Mouse (Mus musculus) spleen, adult 2 months (tissue): ENCODE results near the gene Sh3bp1. TPM values are rescaled to one million over a fixed set of nuclear protein-coding genes. Genes with fewer than 3 reads are reported as not detected.
A peak's percentile ranks its signal among the peaks of the same experiment; 100 is the strongest.

ENCODE experiments used
- DNase-seq, 2 experiments: peaks; one replicate each; pipeline versions ENCODE4 v3.0.0 to v3.0.0-alpha.2; 2012 to 2021; ENCODE audit warnings: low spot score in 2 of 2, low read depth in 1 of 2
- H3K27ac ChIP-seq: fragments of 200-500 bp; 2 replicates; pipeline ENCODE4 v1.5.1; 2012; ENCODE audit warnings: low read length, inconsistent platforms; ENCODE audit not compliant: insufficient read depth
- H3K27me3 ChIP-seq: fragments of 200-500 bp; 2 replicates; pipeline ENCODE4 v1.6.1; 2012; ENCODE audit warnings: mild to moderate bottlenecking, moderate library complexity, low read length, inconsistent platforms; ENCODE audit not compliant: control insufficient read depth, insufficient read depth
- H3K36me3 ChIP-seq: fragments of 200-500 bp; 2 replicates; pipeline ENCODE4 v1.6.1; 2012; ENCODE audit warnings: mild to moderate bottlenecking, low read length, inconsistent platforms; ENCODE audit not compliant: control insufficient read depth, insufficient read depth
- H3K4me1 ChIP-seq: fragments of 200-500 bp; 2 replicates; pipeline ENCODE4 v1.6.1; 2011; ENCODE audit warnings: inconsistent platforms; ENCODE audit not compliant: control insufficient read depth, insufficient read depth, insufficient read length
- H3K4me3 ChIP-seq: fragments of 200-500 bp; 2 replicates; pipeline ENCODE4 v1.5.1; 2011; ENCODE audit warnings: mild to moderate bottlenecking, inconsistent platforms; ENCODE audit not compliant: insufficient read depth, insufficient read length; ENCODE audit errors: extremely low read depth
- CTCF ChIP-seq: fragments of 200-500 bp; IDR thresholded peaks from 2 replicates; pipeline ENCODE4 v1.5.1; 2011; ENCODE audit warnings: mild to moderate bottlenecking, inconsistent platforms; ENCODE audit not compliant: insufficient read depth, insufficient read length, insufficient replicate concordance; ENCODE audit errors: extremely low read depth
- POLR2A ChIP-seq: fragments of 200-500 bp; IDR thresholded peaks from 2 replicates; pipeline ENCODE4 v1.6.1; 2011; ENCODE audit warnings: low read depth, low read length, inconsistent platforms
- WGBS: fragments of 180-500 bp; shearing (Covaris S2); methylation state at CpG from one replicate; pipeline ENCODE4 v1.1.7; 2018; 5-methylcytosine and 5-hydroxymethylcytosine counted together
- polyA plus RNA-seq: library from polyadenylated mRNA; depleted of rRNA; stranded (reverse); fragments of >200 nt; gene quantifications from 2 replicates; pipeline ENCODE4 v1.2.3, GENCODE M21; 2012

Sh3bp1 gene
- polyA plus RNA-seq, 1 experiment = 182 TPM

DNA sequence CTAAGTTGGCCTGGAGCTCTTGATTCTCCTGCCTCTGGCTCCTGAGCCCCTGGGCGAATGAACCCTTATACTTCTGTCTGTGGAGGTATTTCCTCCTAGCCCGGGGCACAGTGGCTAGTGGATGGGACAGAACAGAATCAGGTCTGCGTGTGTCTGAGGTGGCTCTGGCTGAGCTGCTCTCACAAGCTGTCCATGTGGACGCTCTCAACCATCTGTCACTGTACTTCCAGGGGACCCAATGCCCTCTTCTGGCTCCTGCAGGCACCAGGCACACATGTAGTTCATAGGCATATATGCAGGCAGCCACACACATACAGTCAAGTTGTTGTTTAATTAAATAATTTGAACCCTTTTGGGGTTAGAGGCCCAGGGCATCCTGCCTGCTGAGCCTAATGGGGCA, 40.3 kb upstream of the Sh3bp1 start:
- Histone ChIP-seq H3K36me3 (no peaks in the 10 kb centered on the region), H3K27ac (no peak overlapping the region), H3K27me3 (no peaks in the 10 kb centered on the region), H3K4me1 (peaks cover 6% of the 10 kb centered on the region; the same call in 1 of the 2 replicates), H3K4me3 (no peak overlapping the region)
- TF ChIP-seq CTCF (no peak), POLR2A (no peak)
- WGBS = 82% methylated on average over 4 of the region's 4 CpGs
- no peak for DNase-seq

GRCm38 (mm10) chr15:78859714-78860113, 39.9 kb upstream of the Sh3bp1 start:
- peak in 1 of 2 experiments; percentile 23 for DNase-seq
- 40% methylated on average over 6 of the region's 6 CpGs for WGBS
- Histone ChIP-seq H3K27me3 (no peaks in the 10 kb centered on the region), H3K36me3 (no peaks in the 10 kb centered on the region), H3K4me1 (peaks cover 6% of the 10 kb centered on the region; the same call in 1 of the 2 replicates), H3K27ac (no peak overlapping the region), H3K4me3 (no peak overlapping the region)
- TF ChIP-seq POLR2A (no peak), CTCF (no peak)

GRCm38 (mm10) chr15:78862280-78862679, 37.3 kb upstream of the Sh3bp1 start:
- Histone ChIP-seq H3K4me3 (no peak overlapping the region), H3K36me3 (no peaks in the 10 kb centered on the region), H3K4me1 (peaks cover 6% of the 10 kb centered on the region; the same call in 1 of the 2 replicates), H3K27ac (peak overlapping the region; percentile 36; the same call in 1 of the 2 replicates), H3K27me3 (no peaks in the 10 kb centered on the region)
- 48% methylated on average over 5 of the region's 5 CpGs for WGBS
- TF ChIP-seq POLR2A = no peak
- no peak for TF ChIP-seq CTCF
- DNase-seq = no peak

- Histone ChIP-seq H3K27me3 (no peaks in the 10 kb centered on the region), H3K4me1 (peaks cover 6% of the 10 kb centered on the region; the same call in 1 of the 2 replicates), H3K27ac (no peak overlapping the region), H3K36me3 (no peaks in the 10 kb centered on the region), H3K4me3 (no peak overlapping the region)
- TF ChIP-seq POLR2A (no peak), CTCF (no peak)
- 70% methylated on average over 2 of the region's 2 CpGs for WGBS
- no peak for DNase-seq
These were observed 36.4 kb upstream of the Sh3bp1 start for GRCm38 (mm10) chr15:78863154-78863553.

GRCm38 (mm10) chr15:78863852-78864253, 35.7 kb upstream of the Sh3bp1 start:
- Histone ChIP-seq H3K27ac (peak overlapping the region; percentile 48), H3K27me3 (no peaks in the 10 kb centered on the region), H3K4me3 (no peak overlapping the region), H3K36me3 (no peaks in the 10 kb centered on the region), H3K4me1 (peaks cover 6% of the 10 kb centered on the region; the same call in 1 of the 2 replicates)
- WGBS = 41% methylated on average over 13 of the region's 13 CpGs
- no peak for TF ChIP-seq POLR2A
- no peak for TF ChIP-seq CTCF
- DNase-seq = no peak

DNA sequence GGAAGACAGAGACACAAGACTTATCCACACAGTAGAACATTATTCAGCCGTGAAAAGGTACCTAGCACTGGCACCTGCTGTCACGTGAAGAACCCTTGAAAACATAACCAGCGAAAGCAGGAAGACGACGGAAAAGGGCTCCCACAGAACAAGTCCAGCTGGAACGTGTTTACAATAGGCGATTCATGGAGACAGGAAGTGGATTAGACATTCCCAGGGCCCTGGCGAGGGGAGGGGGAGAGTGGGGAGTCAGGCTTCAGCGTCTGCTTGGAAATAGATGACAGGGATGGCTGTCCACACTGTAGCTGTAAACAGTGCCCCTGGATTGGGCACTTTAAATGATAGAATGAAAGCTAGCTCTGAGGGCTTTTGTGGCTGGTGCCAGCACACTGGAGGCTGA, 31.2 kb upstream of the Sh3bp1 start:
- Histone ChIP-seq H3K27ac (no peak overlapping the region), H3K36me3 (no peaks in the 10 kb centered on the region), H3K4me1 (no peaks in the 10 kb centered on the region), H3K4me3 (no peak overlapping the region), H3K27me3 (no peaks in the 10 kb centered on the region)
- 87% methylated on average over 9 of the region's 9 CpGs for WGBS
- TF ChIP-seq CTCF = no peak
- TF ChIP-seq POLR2A = no peak
- no peak for DNase-seq

DNA sequence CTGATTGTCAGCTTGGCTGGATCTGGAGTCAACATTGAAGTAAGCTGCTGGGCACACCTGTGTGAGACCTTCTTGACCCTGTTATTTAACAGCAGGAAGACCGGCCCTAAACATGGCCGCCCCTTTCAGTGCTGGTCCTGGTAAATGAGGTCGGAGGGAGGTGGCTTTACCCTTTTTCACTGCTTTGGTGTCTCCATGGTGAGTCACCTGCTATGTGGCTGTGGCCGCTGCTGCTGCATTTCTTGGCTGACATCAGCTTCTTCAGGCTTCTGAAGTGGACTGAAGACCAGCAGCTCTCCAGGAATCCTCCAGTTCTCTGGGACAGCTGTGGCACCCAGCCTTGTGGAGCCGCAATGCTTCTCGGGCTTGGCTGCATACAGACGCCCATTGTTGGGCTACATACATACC, 30.7 kb upstream of the Sh3bp1 start:
- H3K4me3 ChIP-seq = no peak overlapping the region

More for the DNA sequence above, 30.7 kb upstream of the Sh3bp1 start:
- Histone ChIP-seq H3K36me3 (no peaks in the 10 kb centered on the region), H3K4me1 (no peaks in the 10 kb centered on the region), H3K27ac (no peak overlapping the region), H3K27me3 (no peaks in the 10 kb centered on the region)
- TF ChIP-seq CTCF (no peak), POLR2A (no peak)
- 89% methylated on average over 7 of the region's 7 CpGs for WGBS
- no peak for DNase-seq
